Mouse (Mus musculus): ENCODE results near the gene Ubl5. TPM values are rescaled to one million over a fixed set of nuclear protein-coding genes. Genes with fewer than 3 reads are reported as not detected.

Ubl5 gene
- polyA plus RNA-seq, 1 experiment from 2014 or later, result 550 TPM

- Histone ChIP-seq H3K9ac (ENCODE audit: low read length) (peak overlapping the region; percentile 87), H3K4me3 (ENCODE audit: low read depth, low read length) (peak overlapping the region; percentile 86), H3K27ac (ENCODE audit: low read depth, low read length) (peak overlapping the region; percentile 74), H3K36me3 (ENCODE audit: control insufficient read depth, insufficient read depth, low read length) (peaks cover 32% of the 10 kb centered on the region), H3K9me3 (replicated peaks; ENCODE audit: control insufficient read depth, low read length) (no peaks in the 10 kb centered on the region), H3K4me1 (ENCODE audit: control insufficient read depth, insufficient read depth, low read length) (peaks cover 22% of the 10 kb centered on the region), H3K4me2 (ENCODE audit: low read length) (peak overlapping the region; percentile 100), H3K27me3 (replicated peaks; ENCODE audit: control insufficient read depth, insufficient read depth, low read length) (no peaks in the 10 kb centered on the region)
- 7% methylated on average over 17 of the region's 17 CpGs for WGBS
- no peak for ATAC-seq
- no peak for DNase-seq (ENCODE audit: low spot score)
Observed at GRCm38 (mm10) chr9:20645121-20645520, 2.4 kb downstream of the Ubl5 start.

GRCm38 (mm10) chr9:20651602-20652259 is 9.1 kb downstream of the Ubl5 start, which contains the start of gene Pin1:
Pin1 (plus strand) TSS chr9:20652095.
- no peaks in the 10 kb centered on the region for H3K9me3 ChIP-seq (replicated peaks; ENCODE audit: control insufficient read depth, low read length)
- peak; percentile 100 for DNase-seq (ENCODE audit: low spot score)
- peak within 1 kb of the TSS; percentile 89 for H3K4me3 ChIP-seq (ENCODE audit: low read depth, low read length)
- WGBS, result under 1% methylated on average over 45 of the region's 45 CpGs
- ATAC-seq, result peak; percentile 100
- H3K4me2 ChIP-seq (ENCODE audit: low read length), result peak within 1 kb of the TSS; percentile 78
- no peaks in the 10 kb centered on the region for H3K27me3 ChIP-seq (replicated peaks; ENCODE audit: control insufficient read depth, insufficient read depth, low read length)
- H3K27ac ChIP-seq (ENCODE audit: low read depth, low read length), result 0 out of 2 replicates have a peak within 1 kb of the TSS, but pooled peaks have one; percentile 10
- H3K4me1 ChIP-seq (ENCODE audit: control insufficient read depth, insufficient read depth, low read length), result peaks cover 10% of the 10 kb centered on the region
- H3K36me3 ChIP-seq (ENCODE audit: control insufficient read depth, insufficient read depth, low read length), result peaks cover 47% of the 10 kb centered on the region
- H3K9ac ChIP-seq (ENCODE audit: low read length), result peak within 1 kb of the TSS; percentile 85

DNA sequence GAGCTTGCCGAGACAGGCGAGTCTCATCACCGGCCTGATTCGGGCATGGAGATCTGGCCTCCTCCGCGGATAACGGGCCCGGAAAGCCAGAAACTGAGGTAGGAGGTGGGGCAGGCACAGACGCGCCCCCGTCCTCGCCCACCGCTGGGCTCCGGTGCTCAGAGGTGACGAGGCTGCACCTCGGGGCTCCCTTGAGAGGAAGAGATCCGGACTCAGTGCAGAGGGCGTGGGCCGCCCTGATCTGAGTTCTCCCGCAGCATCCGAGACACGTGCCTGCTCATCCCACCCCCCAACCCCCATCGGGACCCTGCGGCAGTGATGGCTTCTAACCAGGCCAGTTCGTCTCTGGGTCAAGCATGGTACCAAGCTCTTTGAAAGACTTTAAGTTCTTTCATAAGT is 9.6 kb downstream of the Ubl5 start:
- Histone ChIP-seq H3K27ac (ENCODE audit: low read depth, low read length) (0 out of 2 replicates have a peak overlapping the region, but pooled peaks have one; percentile 10), H3K27me3 (replicated peaks; ENCODE audit: control insufficient read depth, insufficient read depth, low read length) (no peaks in the 10 kb centered on the region), H3K36me3 (ENCODE audit: control insufficient read depth, insufficient read depth, low read length) (peaks cover 50% of the 10 kb centered on the region), H3K4me2 (ENCODE audit: low read length) (peak overlapping the region; percentile 78), H3K9me3 (replicated peaks; ENCODE audit: control insufficient read depth, low read length) (no peaks in the 10 kb centered on the region), H3K4me3 (ENCODE audit: low read depth, low read length) (peak overlapping the region; percentile 89), H3K4me1 (ENCODE audit: control insufficient read depth, insufficient read depth, low read length) (peaks cover 10% of the 10 kb centered on the region), H3K9ac (ENCODE audit: low read length) (peak overlapping the region; percentile 85)
- WGBS, result 0% methylated on average over 25 of the region's 25 CpGs
- DNase-seq (ENCODE audit: low spot score), result no peak
- no peak for ATAC-seq

DNA sequence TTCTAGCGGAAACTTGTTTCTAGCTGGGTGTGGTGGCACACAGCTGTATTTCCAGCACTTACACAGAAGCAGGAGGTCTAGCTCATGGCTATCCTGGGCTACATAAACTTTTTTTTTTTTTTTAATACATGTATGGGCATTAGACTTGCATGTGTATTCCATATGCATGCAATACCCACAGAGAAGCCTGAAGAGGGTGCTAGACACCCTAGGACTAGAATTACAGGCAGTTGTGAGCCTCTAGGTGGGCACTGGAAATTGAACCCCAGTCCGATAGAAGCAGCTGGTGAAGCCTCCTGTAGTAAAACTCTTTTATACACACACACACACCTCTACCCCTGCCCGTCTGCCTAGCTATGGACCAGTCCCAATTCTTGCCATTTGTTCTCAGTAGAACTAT is 11.2 kb downstream of the Ubl5 start:
- peaks cover 10% of the 10 kb centered on the region for H3K4me1 ChIP-seq (ENCODE audit: control insufficient read depth, insufficient read depth, low read length)

DNA sequence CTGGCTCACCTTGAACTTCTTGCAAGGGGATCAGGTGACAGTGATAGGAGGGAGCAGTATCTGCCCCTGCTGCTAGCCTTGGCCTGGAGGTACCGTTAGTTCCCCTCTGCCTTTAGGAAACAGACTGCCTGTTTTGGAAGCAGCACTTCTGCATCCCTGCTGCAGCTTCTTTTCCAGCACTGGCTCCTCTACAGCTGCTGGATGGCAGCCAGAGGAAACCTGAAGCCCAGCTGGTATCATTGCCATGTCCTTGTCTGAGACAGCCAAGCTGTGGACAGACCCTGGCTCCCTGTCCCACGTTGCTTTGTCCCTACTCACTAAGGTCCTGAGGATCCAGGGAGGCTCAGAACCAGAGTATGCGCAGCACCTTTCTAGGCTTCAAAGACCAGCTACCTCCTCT is 14.9 kb downstream of the Ubl5 start:
- no peak overlapping the region for H3K4me2 ChIP-seq (ENCODE audit: low read length)
- H3K4me1 ChIP-seq (ENCODE audit: control insufficient read depth, insufficient read depth, low read length), result peaks cover 4% of the 10 kb centered on the region
- no peak overlapping the region for H3K27ac ChIP-seq (ENCODE audit: low read depth, low read length)
- no peaks in the 10 kb centered on the region for H3K9me3 ChIP-seq (replicated peaks; ENCODE audit: control insufficient read depth, low read length)
- 79% methylated on average over 3 of the region's 3 CpGs for WGBS
- H3K27me3 ChIP-seq (replicated peaks; ENCODE audit: control insufficient read depth, insufficient read depth, low read length), result no peaks in the 10 kb centered on the region
- DNase-seq (ENCODE audit: low spot score) (no peak), ATAC-seq (no peak)
- no peak overlapping the region for H3K4me3 ChIP-seq (ENCODE audit: low read depth, low read length)
- peaks cover 73% of the 10 kb centered on the region for H3K36me3 ChIP-seq (ENCODE audit: control insufficient read depth, insufficient read depth, low read length)
- no peak overlapping the region for H3K9ac ChIP-seq (ENCODE audit: low read length)

More for the DNA sequence above, 11.2 kb downstream of the Ubl5 start:
- DNase-seq (ENCODE audit: low spot score), result no peak
- Histone ChIP-seq H3K27ac (ENCODE audit: low read depth, low read length) (no peak overlapping the region), H3K27me3 (replicated peaks; ENCODE audit: control insufficient read depth, insufficient read depth, low read length) (no peaks in the 10 kb centered on the region), H3K9me3 (replicated peaks; ENCODE audit: control insufficient read depth, low read length) (no peaks in the 10 kb centered on the region), H3K36me3 (ENCODE audit: control insufficient read depth, insufficient read depth, low read length) (peaks cover 51% of the 10 kb centered on the region), H3K9ac (ENCODE audit: low read length) (no peak overlapping the region), H3K4me3 (ENCODE audit: low read depth, low read length) (no peak overlapping the region; the same call in 1 of the 2 replicates), H3K4me2 (ENCODE audit: low read length) (no peak overlapping the region)
- no peak for ATAC-seq
- WGBS, result 92% methylated on average over 3 of the region's 3 CpGs

DNA sequence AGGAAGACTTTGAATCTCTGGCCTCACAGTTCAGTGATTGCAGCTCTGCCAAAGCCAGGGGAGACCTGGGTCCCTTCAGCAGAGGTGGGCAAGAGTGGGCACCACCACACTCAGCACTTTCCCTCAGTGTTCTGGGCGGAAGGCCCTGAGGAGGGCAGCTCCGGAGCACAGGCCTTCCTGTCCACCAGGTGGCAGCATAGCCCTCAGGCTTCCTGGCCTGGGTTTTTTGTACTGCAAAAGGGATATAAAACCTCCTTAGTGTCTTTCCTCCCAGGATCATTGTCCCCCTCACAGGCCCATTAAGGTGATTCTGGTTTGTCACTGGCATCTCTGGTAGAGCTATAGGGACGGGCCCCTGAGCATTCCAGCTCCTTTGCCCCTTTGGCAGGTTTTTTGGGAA is 19.6 kb downstream of the Ubl5 start:
- Histone ChIP-seq H3K27ac (ENCODE audit: low read depth, low read length) (no peak overlapping the region), H3K4me2 (ENCODE audit: low read length) (no peak overlapping the region), H3K27me3 (replicated peaks; ENCODE audit: control insufficient read depth, insufficient read depth, low read length) (no peaks in the 10 kb centered on the region), H3K9ac (ENCODE audit: low read length) (no peak overlapping the region), H3K9me3 (replicated peaks; ENCODE audit: control insufficient read depth, low read length) (no peaks in the 10 kb centered on the region), H3K4me3 (ENCODE audit: low read depth, low read length) (no peak overlapping the region), H3K36me3 (ENCODE audit: control insufficient read depth, insufficient read depth, low read length) (peaks cover 67% of the 10 kb centered on the region), H3K4me1 (ENCODE audit: control insufficient read depth, insufficient read depth, low read length) (peaks cover 25% of the 10 kb centered on the region)
- whole genome bisulfite sequencing, result 51% methylated on average over 3 of the region's 3 CpGs
- peak; percentile 83 for DNase-seq (ENCODE audit: low spot score)
- peak; percentile 36; the same call in 1 of the 2 replicates for ATAC-seq

- Histone ChIP-seq H3K9ac (ENCODE audit: low read length) (no peak overlapping the region), H3K27me3 (replicated peaks; ENCODE audit: control insufficient read depth, insufficient read depth, low read length) (no peaks in the 10 kb centered on the region), H3K4me1 (ENCODE audit: control insufficient read depth, insufficient read depth, low read length) (peaks cover 25% of the 10 kb centered on the region), H3K4me2 (ENCODE audit: low read length) (no peak overlapping the region), H3K9me3 (replicated peaks; ENCODE audit: control insufficient read depth, low read length) (no peaks in the 10 kb centered on the region), H3K27ac (ENCODE audit: low read depth, low read length) (peak overlapping the region; percentile 74), H3K4me3 (ENCODE audit: low read depth, low read length) (no peak overlapping the region), H3K36me3 (ENCODE audit: control insufficient read depth, insufficient read depth, low read length) (peaks cover 62% of the 10 kb centered on the region)
- DNase-seq (ENCODE audit: low spot score) (no peak), ATAC-seq (no peak; the same call in 1 of the 2 replicates)
- WGBS, result 91% methylated on average over 8 of the region's 8 CpGs
Observed at GRCm38 (mm10) chr9:20662874-20663273, 20.2 kb downstream of the Ubl5 start.

DNA sequence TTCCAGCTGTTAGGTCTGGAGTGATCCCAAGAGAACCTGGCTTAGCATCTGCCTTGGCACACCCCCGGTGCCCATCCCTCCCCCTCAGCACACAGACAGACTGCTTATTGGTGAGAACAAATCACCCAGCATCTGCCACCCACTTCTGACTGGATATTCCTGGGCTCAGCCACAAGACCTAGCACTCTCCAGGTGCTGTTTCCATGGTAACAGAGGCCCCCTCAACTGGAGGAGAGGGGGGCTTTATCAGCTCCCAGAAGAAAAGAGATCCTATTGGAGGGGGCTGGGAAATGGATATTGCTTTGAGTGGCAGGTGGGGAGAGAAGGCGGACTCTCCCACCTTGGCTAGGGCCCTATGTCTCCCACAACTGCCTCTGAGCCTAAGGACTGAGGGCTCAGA is 21.3 kb downstream of the Ubl5 start:
- H3K9me3 ChIP-seq (replicated peaks; ENCODE audit: control insufficient read depth, low read length), result no peaks in the 10 kb centered on the region
- 72% methylated on average over 2 of the region's 2 CpGs for WGBS
- no peak overlapping the region for H3K4me3 ChIP-seq (ENCODE audit: low read depth, low read length)
- H3K36me3 ChIP-seq (ENCODE audit: control insufficient read depth, insufficient read depth, low read length), result peaks cover 52% of the 10 kb centered on the region
- ATAC-seq (peak; percentile 65), DNase-seq (ENCODE audit: low spot score) (peak; percentile 78)
- H3K27me3 ChIP-seq (replicated peaks; ENCODE audit: control insufficient read depth, insufficient read depth, low read length), result no peaks in the 10 kb centered on the region
- peak overlapping the region; percentile 74 for H3K27ac ChIP-seq (ENCODE audit: low read depth, low read length)
- peaks cover 25% of the 10 kb centered on the region for H3K4me1 ChIP-seq (ENCODE audit: control insufficient read depth, insufficient read depth, low read length)
- 0 out of 2 replicates have a peak overlapping the region, but pooled peaks have one; percentile 21 for H3K9ac ChIP-seq (ENCODE audit: low read length)
- no peak overlapping the region for H3K4me2 ChIP-seq (ENCODE audit: low read length)

- no peaks in the 10 kb centered on the region for H3K27me3 ChIP-seq (replicated peaks; ENCODE audit: control insufficient read depth, insufficient read depth, low read length)
- DNase-seq (ENCODE audit: low spot score), result peak; percentile 70
- H3K4me1 ChIP-seq (ENCODE audit: control insufficient read depth, insufficient read depth, low read length), result peaks cover 25% of the 10 kb centered on the region
- ATAC-seq, result peak; percentile 15
- 54% methylated on average over 2 of the region's 2 CpGs for WGBS
- no peaks in the 10 kb centered on the region for H3K9me3 ChIP-seq (replicated peaks; ENCODE audit: control insufficient read depth, low read length)
- H3K9ac ChIP-seq (ENCODE audit: low read length), result 0 out of 2 replicates have a peak overlapping the region, but pooled peaks have one; percentile 21
- peaks cover 48% of the 10 kb centered on the region for H3K36me3 ChIP-seq (ENCODE audit: control insufficient read depth, insufficient read depth, low read length)
- peak overlapping the region; percentile 74 for H3K27ac ChIP-seq (ENCODE audit: low read depth, low read length)
- no peak overlapping the region for H3K4me3 ChIP-seq (ENCODE audit: low read depth, low read length)
- no peak overlapping the region for H3K4me2 ChIP-seq (ENCODE audit: low read length)
Observed at GRCm38 (mm10) chr9:20664366-20664765, 21.7 kb downstream of the Ubl5 start.
